Mouse (Mus musculus) layer of hippocampus, postnatal 36 days (tissue): ENCODE results near the gene Vmn2r74. TPM values are rescaled to one million over a fixed set of nuclear protein-coding genes. Genes with fewer than 3 reads are reported as not detected.

Experiments used
- DNase-seq, 2 experiments: peaks; one replicate each; pipeline ENCODE4 v3.0.0; 2022
- total RNA-seq, 2 experiments: library from RNA; stranded (reverse); gene quantifications; 2 replicates each; pipeline ENCODE4 v1.2.3; 2021

The Vmn2r74 gene
- not detected for total RNA-seq

- DNase-seq, result no peak
These were observed at the start of gene Vmn2r74 for GRCm38 (mm10) chr7:85961529-85961928. TSS of gene Vmn2r74 (minus strand) at chr7:85961629.

GRCm38 (mm10) chr7:86007533-86007932, 46.1 kb upstream of the Vmn2r74 start:
- DNase-seq, result no peak

Other genes starting within 250 kb of the Vmn2r74 start
- not detected for gene Vmn2r72, start 206.5 kb downstream of the Vmn2r74 start, total RNA-seq
- gene Vmn2r73, start 85.4 kb downstream of the Vmn2r74 start, total RNA-seq, result not detected
- gene Vmn2r75, start 210.1 kb upstream of the Vmn2r74 start, total RNA-seq, result not detected